Mouse (Mus musculus): Measurements from ENCODE around the gene Snrnp35. TPM values are rescaled to one million over a fixed set of nuclear protein-coding genes. Genes with fewer than 3 reads are reported as not detected.
"Not testable (repeated sequence)": the region's sequence is repeated elsewhere in the genome, so short reads cannot be mapped to it uniquely, and the experiment has no call there.

Snrnp35 gene
- polyA plus RNA-seq, 1 experiment = 1.7 TPM

- Histone ChIP-seq H3K4me1 (ENCODE audit: control insufficient read depth, insufficient read depth, insufficient read length) (peaks cover 15% of the 10 kb centered on the region; the same call in 1 of the 2 replicates), H3K27ac (ENCODE audit: insufficient read depth, low read length) (no peak overlapping the region)
Measured at GRCm38 (mm10) chr5:124499001-124499400, 16.1 kb downstream of the Snrnp35 start.

DNA sequence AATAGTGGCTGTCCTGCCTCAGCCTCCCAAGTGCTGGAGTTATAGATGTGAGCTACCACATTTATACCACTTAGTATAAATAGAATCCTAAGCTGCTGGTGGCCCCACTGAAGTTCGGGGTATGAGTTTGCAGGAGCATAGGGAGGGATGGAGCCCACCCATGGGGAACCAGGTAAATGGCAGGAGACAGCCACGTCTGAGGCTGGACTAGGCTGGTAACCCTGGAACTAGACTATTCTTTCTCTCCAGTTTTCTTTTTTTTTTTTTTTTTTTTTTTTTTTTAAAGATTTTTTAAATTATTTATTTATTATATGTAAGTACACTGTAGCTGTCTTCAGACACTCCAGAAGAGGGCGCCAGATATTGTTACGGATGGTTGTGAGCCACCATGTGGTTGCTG lies 17.1 kb downstream of the Snrnp35 start:
- not testable (repeated sequence) for H3K27me3 ChIP-seq (ENCODE audit: control insufficient read depth, insufficient read depth, low read length); H3K4me3 ChIP-seq (ENCODE audit: extremely low read depth, insufficient read depth, insufficient read length); H3K27ac ChIP-seq (ENCODE audit: insufficient read depth, low read length); H3K36me3 ChIP-seq (ENCODE audit: control insufficient read depth, insufficient read depth, low read length); DNase-seq (ENCODE audit: low read depth in 1 of 2, low spot score in 2 of 2)
- H3K4me1 ChIP-seq (ENCODE audit: control insufficient read depth, insufficient read depth, insufficient read length) = peaks cover 15% of the 10 kb centered on the region; the same call in 1 of the 2 replicates
- WGBS = 75% methylated on average over 4 of the region's 4 CpGs

More at GRCm38 (mm10) chr5:124499001-124499400, 16.1 kb downstream of the Snrnp35 start:
- no peak for DNase-seq (ENCODE audit: low read depth in 1 of 2, low spot score in 2 of 2)
- 63% methylated on average over 5 of the region's 5 CpGs for WGBS
- Histone ChIP-seq H3K27me3 (ENCODE audit: control insufficient read depth, insufficient read depth, low read length) (no peaks in the 10 kb centered on the region), H3K36me3 (ENCODE audit: control insufficient read depth, insufficient read depth, low read length) (no peaks in the 10 kb centered on the region), H3K4me3 (ENCODE audit: extremely low read depth, insufficient read depth, insufficient read length) (no peak overlapping the region)
- TF ChIP-seq CTCF (IDR thresholded peaks at IDR 0.05; ENCODE audit: extremely low read depth, insufficient read depth, insufficient read length, insufficient replicate concordance) = no peak
- TF ChIP-seq POLR2A (IDR thresholded peaks at IDR 0.05; ENCODE audit: low read depth, low read length) = no peak

GRCm38 (mm10) chr5:124500573-124500972 lies 17.6 kb downstream of the Snrnp35 start:
- H3K4me1 ChIP-seq (ENCODE audit: control insufficient read depth, insufficient read depth, insufficient read length) = peaks cover 15% of the 10 kb centered on the region; the same call in 1 of the 2 replicates
- H3K4me3 ChIP-seq (ENCODE audit: extremely low read depth, insufficient read depth, insufficient read length) = no peak overlapping the region
- H3K36me3 ChIP-seq (ENCODE audit: control insufficient read depth, insufficient read depth, low read length) = no peaks in the 10 kb centered on the region
- WGBS = 74% methylated on average over 3 of the region's 3 CpGs
- 0 out of 2 replicates have a peak overlapping the region, but pooled peaks have one; percentile 11 for H3K27ac ChIP-seq (ENCODE audit: insufficient read depth, low read length)
- H3K27me3 ChIP-seq (ENCODE audit: control insufficient read depth, insufficient read depth, low read length) = no peaks in the 10 kb centered on the region
- TF ChIP-seq CTCF (IDR thresholded peaks at IDR 0.05; ENCODE audit: extremely low read depth, insufficient read depth, insufficient read length, insufficient replicate concordance) = no peak
- TF ChIP-seq POLR2A (IDR thresholded peaks at IDR 0.05; ENCODE audit: low read depth, low read length) = no peak
- DNase-seq (ENCODE audit: low read depth in 1 of 2, low spot score in 2 of 2) = no peak

DNA sequence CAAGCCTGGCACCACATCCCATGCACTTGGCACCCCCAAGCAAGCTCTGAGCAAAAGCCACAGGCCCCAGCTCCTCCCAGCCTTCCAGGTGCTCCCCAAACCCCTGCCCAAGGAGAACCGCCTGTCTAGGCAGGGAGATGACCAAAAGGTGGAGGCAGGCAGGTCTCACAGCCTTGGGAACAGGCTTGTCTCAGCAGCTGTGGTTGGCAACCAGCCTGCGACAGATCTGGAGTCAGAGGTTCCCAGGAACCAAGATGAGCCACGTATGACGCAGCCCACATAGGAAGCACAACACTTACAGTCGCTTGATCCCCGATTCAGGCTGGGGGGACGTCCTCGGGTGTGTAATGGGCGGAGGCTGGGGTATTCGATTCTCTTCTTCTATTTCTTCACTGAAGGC lies 18.6 kb downstream of the Snrnp35 start:
- no peaks in the 10 kb centered on the region for H3K36me3 ChIP-seq (ENCODE audit: control insufficient read depth, insufficient read depth, low read length)
- H3K4me1 ChIP-seq (ENCODE audit: control insufficient read depth, insufficient read depth, insufficient read length) = peaks cover 13% of the 10 kb centered on the region; the same call in 1 of the 2 replicates
- H3K27ac ChIP-seq (ENCODE audit: insufficient read depth, low read length) = no peak overlapping the region
- WGBS = 91% methylated on average over 10 of the region's 10 CpGs
- no peak overlapping the region for H3K4me3 ChIP-seq (ENCODE audit: extremely low read depth, insufficient read depth, insufficient read length)
- no peak for TF ChIP-seq CTCF (IDR thresholded peaks at IDR 0.05; ENCODE audit: extremely low read depth, insufficient read depth, insufficient read length, insufficient replicate concordance)
- no peak for TF ChIP-seq POLR2A (IDR thresholded peaks at IDR 0.05; ENCODE audit: low read depth, low read length)
- no peak for DNase-seq (ENCODE audit: low read depth in 1 of 2, low spot score in 2 of 2)
- H3K27me3 ChIP-seq (ENCODE audit: control insufficient read depth, insufficient read depth, low read length) = no peaks in the 10 kb centered on the region

DNA sequence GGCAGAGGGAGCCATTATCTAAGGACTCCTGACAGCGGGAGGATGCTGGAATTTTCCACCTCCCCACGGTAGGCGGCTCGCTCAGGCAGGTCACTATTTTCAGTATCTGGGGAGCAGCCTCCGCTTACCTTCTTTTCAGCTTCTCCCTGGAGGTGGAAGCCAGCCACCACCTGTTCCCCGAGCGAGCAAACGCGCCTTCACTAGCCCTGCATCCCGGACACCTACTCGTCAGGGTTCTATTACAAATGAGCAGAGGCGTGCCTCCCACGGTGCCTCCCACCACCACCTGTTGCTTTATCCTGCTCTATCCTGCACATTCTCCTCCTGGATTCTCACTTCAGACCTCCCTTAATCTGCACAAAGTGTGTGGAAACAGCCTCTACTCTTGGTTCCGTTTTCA lies 20.8 kb downstream of the Snrnp35 start:
- no peak for DNase-seq (ENCODE audit: low read depth in 1 of 2, low spot score in 2 of 2)
- WGBS = 90% methylated on average over 14 of the region's 14 CpGs
- no peaks in the 10 kb centered on the region for H3K27me3 ChIP-seq (ENCODE audit: control insufficient read depth, insufficient read depth, low read length)
- peaks cover 5% of the 10 kb centered on the region; the same call in 1 of the 2 replicates for H3K4me1 ChIP-seq (ENCODE audit: control insufficient read depth, insufficient read depth, insufficient read length)
- H3K4me3 ChIP-seq (ENCODE audit: extremely low read depth, insufficient read depth, insufficient read length) = no peak overlapping the region
- TF ChIP-seq POLR2A (IDR thresholded peaks at IDR 0.05; ENCODE audit: low read depth, low read length) (no peak), CTCF (IDR thresholded peaks at IDR 0.05; ENCODE audit: extremely low read depth, insufficient read depth, insufficient read length, insufficient replicate concordance) (no peak)
- H3K36me3 ChIP-seq (ENCODE audit: control insufficient read depth, insufficient read depth, low read length) = no peaks in the 10 kb centered on the region
- H3K27ac ChIP-seq (ENCODE audit: insufficient read depth, low read length) = no peak overlapping the region

DNA sequence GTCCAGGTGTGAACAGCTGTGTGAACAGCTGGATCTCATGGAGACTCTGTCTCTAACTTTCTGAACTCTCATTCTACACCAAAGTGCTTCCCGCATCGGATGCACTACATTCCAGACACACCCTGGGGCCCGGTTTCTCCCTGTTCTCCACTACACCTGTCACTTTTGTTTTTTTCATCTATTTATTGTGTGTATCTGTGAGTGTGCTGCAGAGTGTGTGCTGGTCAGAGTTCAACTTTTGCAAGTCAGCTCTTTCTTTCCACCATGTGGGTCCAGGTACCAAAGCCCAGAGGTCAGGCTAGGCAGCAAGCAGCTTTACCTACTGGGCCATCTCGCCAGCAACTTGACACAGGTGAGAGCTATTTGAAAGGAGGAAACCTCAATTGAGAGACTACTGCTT lies 22.3 kb downstream of the Snrnp35 start:
- Histone ChIP-seq H3K4me1 (ENCODE audit: control insufficient read depth, insufficient read depth, insufficient read length) (peaks cover 5% of the 10 kb centered on the region; the same call in 1 of the 2 replicates), H3K36me3 (ENCODE audit: control insufficient read depth, insufficient read depth, low read length) (no peaks in the 10 kb centered on the region), H3K27ac (ENCODE audit: insufficient read depth, low read length) (no peak overlapping the region), H3K27me3 (ENCODE audit: control insufficient read depth, insufficient read depth, low read length) (no peaks in the 10 kb centered on the region), H3K4me3 (ENCODE audit: extremely low read depth, insufficient read depth, insufficient read length) (no peak overlapping the region)
- DNase-seq (ENCODE audit: low read depth in 1 of 2, low spot score in 2 of 2) = no peak
- TF ChIP-seq CTCF (IDR thresholded peaks at IDR 0.05; ENCODE audit: extremely low read depth, insufficient read depth, insufficient read length, insufficient replicate concordance) = no peak
- no peak for TF ChIP-seq POLR2A (IDR thresholded peaks at IDR 0.05; ENCODE audit: low read depth, low read length)
- 90% methylated on average over 4 of the region's 4 CpGs for WGBS

DNA sequence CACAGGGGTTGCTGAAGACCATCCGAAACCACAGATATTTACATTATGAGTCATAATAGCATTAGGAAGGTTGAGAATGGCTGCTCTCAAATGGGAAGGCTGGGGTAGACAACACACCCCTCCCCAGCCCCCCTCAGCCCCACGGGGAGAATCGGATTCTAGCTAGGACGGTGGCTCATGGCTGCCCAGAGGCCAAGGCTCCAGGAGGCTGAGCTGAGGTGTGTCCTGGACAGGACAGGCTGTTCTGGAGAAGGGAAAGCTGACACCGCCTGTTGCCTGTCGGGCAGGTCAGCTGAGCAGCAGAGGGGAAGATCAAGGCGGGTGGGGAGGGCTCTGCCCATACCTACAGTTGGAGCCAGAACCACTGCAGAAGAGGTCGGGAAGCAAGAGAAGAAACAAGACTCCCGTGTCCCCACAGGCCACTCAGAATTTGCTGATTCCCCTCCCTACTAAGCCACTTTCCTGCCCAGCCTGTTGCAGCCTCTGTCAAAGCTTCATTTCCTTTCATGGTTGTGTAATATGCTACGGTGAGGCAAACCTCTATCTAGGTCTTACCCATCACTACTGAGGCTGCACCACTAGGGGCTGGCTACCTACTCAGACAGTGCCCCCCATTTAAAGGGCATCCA lies 23.9 kb downstream of the Snrnp35 start:
- Histone ChIP-seq H3K27ac (ENCODE audit: insufficient read depth, low read length) (no peak overlapping the region), H3K4me3 (ENCODE audit: extremely low read depth, insufficient read depth, insufficient read length) (no peak overlapping the region), H3K4me1 (ENCODE audit: control insufficient read depth, insufficient read depth, insufficient read length) (no peaks in the 10 kb centered on the region), H3K27me3 (ENCODE audit: control insufficient read depth, insufficient read depth, low read length) (no peaks in the 10 kb centered on the region), H3K36me3 (ENCODE audit: control insufficient read depth, insufficient read depth, low read length) (no peaks in the 10 kb centered on the region)
- TF ChIP-seq POLR2A (IDR thresholded peaks at IDR 0.05; ENCODE audit: low read depth, low read length) = no peak
- no peak for TF ChIP-seq CTCF (IDR thresholded peaks at IDR 0.05; ENCODE audit: extremely low read depth, insufficient read depth, insufficient read length, insufficient replicate concordance)
- DNase-seq (ENCODE audit: low read depth in 1 of 2, low spot score in 2 of 2) = no peak
- WGBS = 64% methylated on average over 10 of the region's 10 CpGs
